In the genomic region with DNA sequence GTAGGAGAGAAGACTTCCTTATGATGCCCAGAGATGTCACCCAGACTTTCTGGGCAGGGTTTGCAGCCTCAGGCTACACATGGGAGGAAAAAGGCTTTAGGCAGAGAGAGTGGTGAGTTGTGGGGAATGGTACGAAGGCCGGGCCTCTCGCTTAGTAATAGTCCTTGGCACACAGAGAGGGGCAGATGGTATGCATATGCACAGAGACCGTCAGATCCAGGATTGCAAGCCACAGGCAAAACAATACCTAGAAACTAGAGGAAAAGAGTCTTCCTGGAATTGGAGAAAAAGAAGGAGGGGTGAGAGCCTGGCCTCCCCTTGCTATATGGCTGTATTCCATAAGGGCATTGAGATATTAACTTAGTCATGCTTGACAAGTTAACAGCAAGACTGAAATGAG, we compare ENCODE assay signal across 24 mouse cellular contexts. TPM values are rescaled to one million over a fixed set of nuclear protein-coding genes. Genes with fewer than 3 reads are reported as not detected.
DNase-seq lines count a peak whose midpoint lies in the region; ATAC-seq lines count a peak whose summit lies in the region.
"Had no signal": no experiment of that assay in that cellular context is flagged by ENCODE, and none has a peak within 500 bp of the region (broad histone marks: within the 10 kb centered on the region; RNA-seq: fewer than 3 reads in every experiment).

No protein-coding gene starts in this region.

- 71% methylated on average over 4 of the region's 4 CpGs for WGBS in hindbrain, embryonic 16.5 days
- WGBS in hindbrain, embryonic 14.5 days: 79% methylated on average over 4 of the region's 4 CpGs
- 64% methylated on average over 4 of the region's 4 CpGs for WGBS in forebrain, embryonic 16.5 days
- WGBS in hindbrain, embryonic 13.5 days: 80% methylated on average over 4 of the region's 4 CpGs

- H3K9ac ChIP-seq in hindbrain, embryonic 16.5 days (ENCODE audit: low read depth, low read length): no peak overlapping the region
- H3K9ac ChIP-seq in hindbrain, embryonic 14.5 days: no peak overlapping the region
- H3K9ac ChIP-seq in forebrain, embryonic 16.5 days (replicated peaks; ENCODE audit: low read depth, low read length): no peak overlapping the region
- H3K9ac ChIP-seq in hindbrain, embryonic 13.5 days: no peak overlapping the region
- H3K9ac ChIP-seq: embryonic facial prominence, embryonic 12.5 days; hindbrain, embryonic 12.5 days; intestine, embryonic 15.5 days; liver, embryonic 14.5 days; lung, embryonic 15.5 days; neural tube, embryonic 12.5 days had no signal

- H3K4me3 ChIP-seq in hindbrain, embryonic 16.5 days (ENCODE audit: low read length): no peak overlapping the region
- no peak overlapping the region for H3K4me3 ChIP-seq in hindbrain, embryonic 14.5 days (replicated peaks; ENCODE audit: low read length)
- no peak overlapping the region for H3K4me3 ChIP-seq in forebrain, embryonic 16.5 days (replicated peaks; ENCODE audit: low read length)
- no peak overlapping the region for H3K4me3 ChIP-seq in hindbrain, embryonic 13.5 days
- H3K4me3 ChIP-seq: embryonic facial prominence, embryonic 12.5 days; erythroblast, embryonic 14.5 days; heart, embryonic 10.5 days; hindbrain, embryonic 12.5 days; intestine, embryonic 15.5 days; lung, embryonic 15.5 days; midbrain, embryonic 10.5 days; neural tube, embryonic 12.5 days had no signal

- H3K4me2 ChIP-seq in hindbrain, embryonic 16.5 days (ENCODE audit: low read length): no peak overlapping the region
- no peak overlapping the region for H3K4me2 ChIP-seq in hindbrain, embryonic 14.5 days (replicated peaks)
- no peak overlapping the region for H3K4me2 ChIP-seq in forebrain, embryonic 16.5 days (ENCODE audit: low read length)
- no peak overlapping the region for H3K4me2 ChIP-seq in hindbrain, embryonic 13.5 days
- H3K4me2 ChIP-seq: embryonic facial prominence, embryonic 12.5 days; hindbrain, embryonic 12.5 days; intestine, embryonic 15.5 days; lung, embryonic 15.5 days; neural tube, embryonic 12.5 days had no signal

- no peaks in the 10 kb centered on the region for H3K9me3 ChIP-seq in hindbrain, embryonic 16.5 days (ENCODE audit: control insufficient read depth, low read length)
- H3K9me3 ChIP-seq in hindbrain, embryonic 14.5 days (ENCODE audit: control insufficient read depth, low read length): no peaks in the 10 kb centered on the region
- H3K9me3 ChIP-seq in forebrain, embryonic 16.5 days (ENCODE audit: control insufficient read depth, low read length): no peaks in the 10 kb centered on the region
- no peaks in the 10 kb centered on the region for H3K9me3 ChIP-seq in hindbrain, embryonic 13.5 days
- H3K9me3 ChIP-seq: embryonic facial prominence, embryonic 12.5 days; heart, embryonic 10.5 days; hindbrain, embryonic 12.5 days; intestine, embryonic 15.5 days; lung, embryonic 15.5 days; midbrain, embryonic 10.5 days; neural tube, embryonic 12.5 days had no signal

- no peaks in the 10 kb centered on the region for H3K27me3 ChIP-seq in hindbrain, embryonic 16.5 days (replicated peaks; ENCODE audit: control insufficient read depth, insufficient read depth, low read length)
- H3K27me3 ChIP-seq in hindbrain, embryonic 14.5 days (ENCODE audit: control insufficient read depth, insufficient read depth, low read length): no peaks in the 10 kb centered on the region
- H3K27me3 ChIP-seq in forebrain, embryonic 16.5 days (replicated peaks; ENCODE audit: control insufficient read depth, insufficient read depth, low read length): no peaks in the 10 kb centered on the region
- H3K27me3 ChIP-seq in hindbrain, embryonic 13.5 days: no peaks in the 10 kb centered on the region
- H3K27me3 ChIP-seq: embryonic facial prominence, embryonic 12.5 days; hindbrain, embryonic 12.5 days; intestine, embryonic 15.5 days; lung, embryonic 15.5 days; neural tube, embryonic 12.5 days had no signal

- ATAC-seq in hindbrain, embryonic 16.5 days: peak; percentile 58
- no peak for ATAC-seq in hindbrain, embryonic 14.5 days (ENCODE audit: low FRiP score)
- peak; percentile 82 for ATAC-seq in forebrain, embryonic 16.5 days
- ATAC-seq in hindbrain, embryonic 13.5 days (ENCODE audit: low FRiP score): no peak
- ATAC-seq: intestine, embryonic 15.5 days had no signal

- H3K4me1 ChIP-seq in hindbrain, embryonic 16.5 days (ENCODE audit: control insufficient read depth, insufficient read depth, low read depth, low read length): no peaks in the 10 kb centered on the region
- H3K4me1 ChIP-seq in hindbrain, embryonic 14.5 days (replicated peaks; ENCODE audit: control insufficient read depth, insufficient read depth, low read length): no peaks in the 10 kb centered on the region
- peaks cover 6% of the 10 kb centered on the region for H3K4me1 ChIP-seq in forebrain, embryonic 16.5 days (replicated peaks; ENCODE audit: control insufficient read depth, insufficient read depth, low read length)
- no peaks in the 10 kb centered on the region for H3K4me1 ChIP-seq in hindbrain, embryonic 13.5 days (replicated peaks)
- H3K4me1 ChIP-seq: embryonic facial prominence, embryonic 12.5 days; heart, embryonic 10.5 days; lung, embryonic 15.5 days; midbrain, embryonic 10.5 days; neural tube, embryonic 12.5 days had no signal

- DNase-seq in hindbrain, embryonic 14.5 days (ENCODE audit: low spot score): no peak
- peak; percentile 6 for DNase-seq in cerebellum, adult 11 months
- peak; percentile 13 for DNase-seq in cerebellum, adult 8-10 months
- DNase-seq in adrenal gland, adult 2 months: no peak
- DNase-seq: adrenal gland, postnatal 14 days; gastrocnemius, postnatal 25 days; heart, postnatal 10 days; kidney, postnatal 4 days; lung, postnatal 4 days; right cerebral cortex, adult 18-20 months; thymus, postnatal 14 days had no signal

- no peaks in the 10 kb centered on the region for H3K36me3 ChIP-seq in hindbrain, embryonic 16.5 days (ENCODE audit: control insufficient read depth, insufficient read depth, low read length)
- H3K36me3 ChIP-seq in hindbrain, embryonic 14.5 days (replicated peaks; ENCODE audit: control insufficient read depth, insufficient read depth): no peaks in the 10 kb centered on the region
- H3K36me3 ChIP-seq in forebrain, embryonic 16.5 days (ENCODE audit: control insufficient read depth, insufficient read depth): no peaks in the 10 kb centered on the region
- no peaks in the 10 kb centered on the region for H3K36me3 ChIP-seq in hindbrain, embryonic 13.5 days
- H3K36me3 ChIP-seq: embryonic facial prominence, embryonic 12.5 days; heart, embryonic 10.5 days; hindbrain, embryonic 12.5 days; intestine, embryonic 15.5 days; lung, embryonic 15.5 days; midbrain, embryonic 10.5 days; neural tube, embryonic 12.5 days had no signal

- H3K27ac ChIP-seq in hindbrain, embryonic 16.5 days (ENCODE audit: low read depth, low read length): no peak overlapping the region
- no peak overlapping the region for H3K27ac ChIP-seq in hindbrain, embryonic 14.5 days
- H3K27ac ChIP-seq in forebrain, embryonic 16.5 days (ENCODE audit: low read length): no peak overlapping the region
- H3K27ac ChIP-seq in hindbrain, embryonic 13.5 days: no peak overlapping the region
- H3K27ac ChIP-seq: embryonic facial prominence, embryonic 12.5 days; heart, embryonic 10.5 days; hindbrain, embryonic 12.5 days; intestine, embryonic 15.5 days; liver, embryonic 14.5 days; lung, embryonic 15.5 days; midbrain, embryonic 10.5 days; neural tube, embryonic 12.5 days had no signal

RNA-seq across cellular contexts. Expression of a gene that starts 12.2 kb away (rescaled TPM):
- polyA plus RNA-seq in hindbrain, embryonic 16.5 days (2015; fragmentation: Nextera tagmentation; extraction: Ambion mirVana): not detected in 2 replicates
- polyA plus RNA-seq in hindbrain, embryonic 14.5 days (2014; fragmentation: Nextera tagmentation; extraction: Ambion mirVana): not detected in 2 replicates
- polyA plus RNA-seq in forebrain, embryonic 16.5 days (2015; fragmentation: Nextera tagmentation; extraction: Ambion mirVana): not detected in 2 replicates
- not detected for total RNA-seq in adrenal gland, adult 2 months (2021)
- polyA plus RNA-seq in adrenal gland, adult 2 months (2012; rRNA removed): not detected in 2 replicates
- not detected in 2 replicates for polyA plus RNA-seq in hindbrain, embryonic 13.5 days (2015; fragmentation: Nextera tagmentation; extraction: Ambion mirVana)
- total RNA-seq: heart, postnatal 10 days; left cerebral cortex, postnatal 14 days had no signal
- polyA plus RNA-seq: embryonic facial prominence, embryonic 12.5 days; erythroblast, embryonic 14.5 days; hindbrain, embryonic 12.5 days; lung, embryonic 15.5 days; midbrain, embryonic 10.5 days; neural tube, embryonic 12.5 days had no signal

Comparison
In these comparisons a context has a peak if more than half of its experiments do, and no peak if none do; other contexts are left out.
1. ATAC-seq: peak in hindbrain, embryonic 16.5 days (single experiment) and forebrain, embryonic 16.5 days (single experiment); none in hindbrain, embryonic 14.5 days (single experiment) and hindbrain, embryonic 13.5 days (single experiment).
2. DNase-seq: peak in cerebellum, adult 11 months (single experiment) and cerebellum, adult 8-10 months (single experiment); none in hindbrain, embryonic 14.5 days (single experiment) and adrenal gland, adult 2 months (single experiment).